Mouse (Mus musculus): ENCODE data around the gene Sap30bp. TPM values are rescaled to one million over a fixed set of nuclear protein-coding genes. Genes with fewer than 3 reads are reported as not detected.

The Sap30bp gene
- total RNA-seq, 2 experiments from 2014 or later, result 38.0 to 38.1 TPM

DNA sequence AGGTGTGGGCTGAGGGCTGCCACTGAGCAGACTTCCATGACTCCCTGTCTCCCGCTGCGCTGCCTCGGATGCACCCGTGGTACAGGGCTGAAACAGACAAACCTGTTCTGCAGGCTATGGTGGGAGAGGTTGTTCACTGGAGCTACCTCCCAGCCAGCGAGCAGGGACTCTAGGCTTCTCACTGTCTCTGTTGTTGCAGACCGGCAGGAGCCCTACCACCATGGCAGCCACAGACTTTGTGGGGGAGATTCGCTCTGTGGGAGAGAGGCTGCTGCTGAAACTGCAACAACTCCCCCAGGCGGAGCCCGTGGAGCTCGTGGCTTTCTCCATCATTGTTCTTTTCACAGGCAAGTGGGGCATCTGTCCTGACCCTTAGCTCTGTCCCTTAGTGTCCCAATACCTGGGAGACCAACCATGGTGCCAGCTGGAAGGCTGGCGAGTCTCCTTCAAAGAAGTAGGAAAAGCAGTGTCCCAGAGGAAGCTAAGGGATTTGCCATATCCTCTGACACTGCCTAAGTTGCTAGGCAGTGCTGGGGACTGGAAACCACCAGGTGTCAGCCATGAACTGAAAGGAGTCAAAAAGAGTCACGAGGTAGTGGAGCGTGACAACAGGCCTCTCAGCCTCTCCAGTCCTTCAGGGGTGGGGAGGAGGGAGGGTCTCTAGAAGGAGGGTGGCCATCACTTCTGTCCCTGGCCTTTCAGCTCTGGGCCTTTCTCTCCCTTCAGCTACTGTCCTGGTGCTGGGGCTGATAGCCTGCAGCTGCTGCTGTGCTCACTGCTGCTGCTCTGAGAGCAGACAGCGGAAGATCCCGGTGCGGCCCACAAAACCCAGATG, 27.9 kb upstream of the Sap30bp start:
- DNase-seq, result peak; percentile 61

DNA sequence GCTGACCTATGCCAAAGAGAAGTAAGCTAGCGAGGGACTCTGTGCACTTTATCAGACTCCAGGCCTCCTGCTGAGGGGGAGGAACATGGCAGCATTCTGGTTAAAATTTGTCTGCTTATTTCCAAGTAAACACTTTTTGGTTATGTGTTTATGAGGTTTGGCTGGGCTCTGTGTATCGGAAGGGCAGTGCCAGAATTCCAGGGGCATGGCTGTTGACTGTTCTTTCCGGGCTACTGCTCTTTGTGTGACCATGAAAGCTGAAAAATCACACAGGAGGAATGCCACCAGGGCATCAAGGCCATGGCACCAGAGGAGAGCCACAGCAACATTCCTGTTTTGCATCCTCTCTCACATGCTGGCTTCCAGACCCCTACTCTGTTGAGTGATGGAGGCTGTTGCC, 27.0 kb upstream of the Sap30bp start:
- peak; percentile 38 for DNase-seq

DNA sequence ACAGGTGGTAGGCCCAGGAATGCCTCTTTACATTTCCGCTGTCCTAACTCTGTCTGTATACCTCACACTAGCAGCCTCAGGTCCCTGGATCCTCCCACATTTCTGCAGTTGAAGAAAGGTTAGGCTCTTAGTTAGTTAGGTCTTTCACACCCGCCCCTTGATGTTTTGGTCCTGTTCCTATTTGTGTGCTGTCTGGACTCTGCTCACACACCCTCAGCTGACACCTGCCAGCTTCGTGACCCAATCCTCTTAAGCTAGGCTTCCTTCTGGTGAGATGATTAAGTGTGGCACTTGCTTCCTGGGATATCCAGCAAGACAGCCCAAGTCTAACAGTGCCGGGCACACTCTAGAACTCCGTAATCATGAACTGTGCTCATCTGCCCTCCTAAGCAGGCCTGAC, 26.6 kb upstream of the Sap30bp start:
- DNase-seq, result no peak

DNA sequence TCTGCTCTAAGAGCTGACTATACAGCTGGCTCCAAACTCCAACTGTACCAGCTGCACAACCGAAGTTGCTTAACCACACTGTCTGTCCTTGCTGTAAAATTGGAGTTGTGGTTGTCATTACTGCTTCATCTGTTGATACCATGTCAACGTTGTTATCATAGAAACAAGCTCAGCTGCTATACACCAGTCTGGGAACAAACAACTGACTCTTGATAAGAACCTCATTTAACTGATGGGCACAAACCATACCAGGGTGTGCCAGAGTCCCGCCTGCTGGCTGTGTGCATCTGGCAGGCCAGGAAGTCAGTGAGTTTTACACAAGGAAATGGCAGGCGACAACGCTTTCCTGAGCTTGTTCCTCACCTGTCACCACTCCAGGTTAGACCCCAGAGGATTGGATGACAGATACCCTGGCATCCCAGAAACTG, 21.9 kb upstream of the Sap30bp start:
- DNase-seq, result no peak

DNA sequence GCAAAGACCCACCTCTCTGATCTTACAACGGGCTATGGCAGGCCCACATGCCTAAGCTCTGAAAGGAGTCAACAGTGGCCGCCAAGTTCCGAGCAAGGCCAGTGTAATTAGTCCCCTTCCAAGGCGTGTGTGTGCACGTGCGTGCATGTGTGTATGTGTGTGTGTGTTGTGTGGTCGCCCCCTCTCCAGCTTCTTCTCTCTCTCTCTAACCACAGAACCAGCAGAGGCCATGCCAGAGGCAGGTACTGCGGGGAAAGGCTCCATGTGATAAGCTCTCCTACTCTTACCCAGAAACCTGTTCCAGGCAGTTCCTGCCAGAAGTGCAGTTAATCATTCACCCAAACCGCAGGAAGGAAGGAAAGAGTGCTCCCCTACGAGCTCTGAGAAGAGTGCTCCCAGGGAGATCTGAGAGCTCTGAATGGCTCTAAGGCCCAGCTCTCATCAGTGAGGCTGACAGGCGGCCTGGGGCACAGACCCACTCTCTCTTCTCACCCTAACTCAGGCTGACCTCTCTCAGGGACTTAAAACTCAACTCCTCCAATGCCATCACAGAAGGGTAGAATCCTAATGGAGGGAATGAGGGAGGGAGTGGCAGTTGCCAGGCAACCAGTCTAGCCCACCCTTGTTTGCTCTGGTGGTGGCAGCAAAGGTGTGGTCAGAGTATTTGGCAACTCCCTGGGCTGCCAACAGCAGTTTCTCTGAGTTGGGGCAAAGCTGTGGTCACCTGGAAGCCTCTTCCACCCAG, 21.3 kb upstream of the Sap30bp start, which contains the start of gene Smim6:
Gene Smim6, plus strand, starts transcription at position 386 of the 745 bp plus-strand sequence.
- no peak for DNase-seq

DNA sequence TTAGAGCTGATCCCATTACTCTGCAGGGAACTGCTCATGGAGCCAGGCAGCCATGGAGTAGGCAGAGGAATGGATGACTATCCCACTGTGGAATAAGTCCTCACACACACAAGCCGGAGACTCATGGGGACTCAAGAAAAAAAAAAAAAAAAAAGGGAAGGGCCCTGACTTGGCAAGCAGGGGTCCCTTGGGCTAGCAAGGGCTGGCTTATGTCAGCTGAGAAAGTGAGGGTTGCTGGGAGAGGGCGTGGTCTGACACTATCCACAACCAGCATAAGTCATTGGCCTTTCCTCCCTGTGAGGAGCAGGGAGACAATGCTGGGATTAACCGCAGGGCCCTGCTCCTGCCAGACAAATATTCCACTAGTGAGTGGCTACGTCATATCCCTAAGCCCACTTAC, 16.5 kb upstream of the Sap30bp start:
- DNase-seq, result no peak

DNA sequence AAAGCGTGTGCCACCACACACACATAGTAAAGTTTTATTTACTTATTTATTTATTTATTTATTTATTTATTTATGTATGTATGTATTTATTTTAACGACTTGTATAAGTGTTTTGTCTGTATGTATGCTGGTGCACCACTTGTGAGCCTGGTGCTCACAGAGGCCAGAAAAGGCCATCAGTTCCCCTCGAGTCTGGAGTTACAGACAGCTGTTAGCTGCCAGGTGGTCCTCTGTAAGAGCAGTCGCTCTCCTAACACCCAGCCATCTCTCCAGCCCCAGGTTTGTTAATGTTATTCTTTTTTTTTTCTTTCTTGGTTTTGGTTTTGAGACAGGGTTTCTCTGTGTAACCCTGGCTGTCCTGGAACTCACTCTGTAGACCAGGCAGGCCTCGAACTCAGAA, 14.4 kb upstream of the Sap30bp start:
- DNase-seq, result no peak

DNA sequence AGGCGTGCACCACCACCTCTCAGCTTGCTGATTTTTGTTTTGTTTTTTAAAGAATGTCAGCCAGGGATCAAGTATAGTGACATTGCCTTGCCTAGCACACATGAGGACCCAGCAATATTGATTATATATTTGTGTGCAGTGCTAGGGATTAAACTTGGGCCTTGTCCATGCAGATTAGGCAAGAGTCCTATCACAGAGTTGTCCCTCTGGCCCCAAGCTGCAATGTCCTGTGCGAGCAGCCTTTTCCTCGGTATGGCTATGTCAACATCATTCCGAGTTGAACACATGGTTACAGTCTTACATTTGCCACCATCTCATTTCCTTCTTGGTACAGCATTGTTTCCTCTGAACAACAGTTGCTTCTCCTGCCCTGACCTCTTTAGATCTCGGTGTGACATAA, 14.0 kb upstream of the Sap30bp start:
- DNase-seq, result no peak

DNA sequence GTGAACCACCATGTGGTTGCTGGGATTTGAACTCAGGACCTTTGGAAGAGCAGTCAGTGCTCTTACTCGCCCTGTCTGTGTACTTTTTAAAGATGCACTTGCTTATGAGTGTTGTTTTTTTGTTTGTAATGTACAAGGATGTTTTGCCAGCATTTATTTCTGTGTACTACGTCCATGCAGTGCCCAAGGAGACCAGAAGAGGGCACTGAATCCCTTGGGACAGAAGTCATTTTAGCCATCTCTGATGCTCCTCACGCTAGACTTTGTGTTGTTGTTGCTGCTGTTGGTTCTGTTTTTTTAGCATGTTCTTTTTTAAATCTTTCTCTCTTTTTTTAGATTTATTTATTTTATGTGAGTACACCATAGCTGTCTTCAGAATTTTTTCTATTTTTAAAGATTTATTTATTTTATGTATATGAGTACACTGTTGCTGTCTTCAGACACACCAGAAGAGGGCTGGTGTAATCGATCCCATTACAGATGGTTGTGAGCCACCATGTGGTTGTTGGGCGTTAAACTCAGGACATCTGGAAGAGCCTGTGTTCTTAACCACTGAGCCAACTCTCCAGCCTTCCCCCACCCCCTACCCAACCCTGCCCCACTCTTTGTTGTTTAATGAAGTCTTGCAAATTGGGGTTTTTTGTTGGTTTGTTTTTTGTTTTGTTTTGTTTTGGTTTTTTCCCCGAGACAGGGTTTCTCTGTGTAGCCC, 12.8 kb upstream of the Sap30bp start:
- peak; percentile 69 for DNase-seq

DNA sequence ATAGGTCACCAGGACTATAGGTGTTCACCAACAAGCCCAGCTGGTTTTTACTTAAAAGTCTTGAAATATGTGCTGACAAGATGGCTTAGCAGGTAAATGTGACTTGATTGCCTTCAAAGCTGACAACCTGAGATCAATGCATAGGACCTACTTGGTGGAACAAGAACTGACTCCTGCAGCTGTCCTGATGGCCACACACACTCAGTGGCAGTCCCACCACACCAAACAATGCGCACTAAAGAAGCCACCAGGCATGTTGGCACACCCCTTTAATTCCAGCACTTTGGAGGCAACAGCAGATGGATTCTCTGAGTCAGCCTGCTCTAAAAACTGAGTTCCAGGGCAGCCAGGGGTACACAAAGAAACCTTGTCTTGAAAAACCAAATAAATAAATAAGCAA, 11.1 kb upstream of the Sap30bp start:
- no peak for DNase-seq

DNA sequence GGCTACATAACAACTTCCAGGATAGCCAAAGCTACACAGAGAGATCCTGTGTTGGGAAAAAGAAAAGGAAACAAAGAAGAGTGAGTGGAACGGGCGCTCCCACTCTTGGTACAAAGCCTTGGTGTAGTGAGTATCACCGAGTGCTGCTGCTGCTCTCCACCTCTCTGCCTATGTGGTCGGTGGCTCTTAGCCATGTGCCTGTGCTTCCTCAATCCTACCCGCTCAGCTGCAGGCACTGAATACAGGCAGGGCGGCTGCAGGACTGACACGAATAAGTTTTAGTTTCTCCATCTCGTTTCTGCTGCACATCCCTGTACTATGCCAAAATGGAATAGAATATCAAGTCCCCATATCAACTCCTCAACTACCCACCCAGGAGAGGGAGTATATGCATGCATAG, 4.1 kb upstream of the Sap30bp start:
- no peak for DNase-seq

DNA sequence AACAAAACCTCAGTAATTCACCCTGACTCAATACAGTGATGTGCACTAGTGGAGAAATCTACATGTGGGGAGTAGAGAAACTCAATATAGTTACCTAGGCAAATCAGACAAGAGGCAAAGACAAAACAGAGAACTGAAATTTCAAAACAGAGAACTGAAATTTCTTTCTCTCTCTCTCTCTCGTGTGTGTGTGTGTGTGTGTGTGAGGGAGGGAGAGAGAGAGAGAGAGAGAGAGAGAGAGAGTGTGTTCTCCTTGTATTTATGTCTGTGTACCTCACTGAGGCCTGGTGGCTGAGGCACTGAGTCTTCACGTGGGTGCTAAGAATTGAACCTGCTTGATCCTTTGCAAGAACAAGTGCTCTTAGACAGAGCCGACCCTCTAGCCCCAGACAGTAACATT, 3.3 kb upstream of the Sap30bp start:
- DNase-seq, result no peak

DNA sequence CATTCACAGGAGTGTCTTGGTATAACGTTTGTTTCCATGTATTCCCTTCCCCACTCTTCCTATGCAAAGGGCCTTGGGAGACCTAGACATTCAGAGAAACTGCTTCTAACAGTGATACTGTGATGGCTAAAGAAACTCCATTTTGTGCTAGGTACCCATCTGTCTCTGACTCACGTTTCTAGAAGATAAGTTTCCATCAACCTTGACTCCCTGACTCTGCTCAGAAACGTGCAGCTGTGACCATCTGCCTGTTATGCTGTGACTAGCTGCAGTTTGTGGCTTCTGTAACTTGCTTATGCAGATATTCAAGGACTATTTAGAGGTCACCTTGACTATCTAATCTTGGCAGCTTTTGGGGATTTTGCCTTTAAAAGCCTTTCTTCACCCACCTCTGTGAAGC, 1.8 kb upstream of the Sap30bp start:
- no peak for DNase-seq

DNA sequence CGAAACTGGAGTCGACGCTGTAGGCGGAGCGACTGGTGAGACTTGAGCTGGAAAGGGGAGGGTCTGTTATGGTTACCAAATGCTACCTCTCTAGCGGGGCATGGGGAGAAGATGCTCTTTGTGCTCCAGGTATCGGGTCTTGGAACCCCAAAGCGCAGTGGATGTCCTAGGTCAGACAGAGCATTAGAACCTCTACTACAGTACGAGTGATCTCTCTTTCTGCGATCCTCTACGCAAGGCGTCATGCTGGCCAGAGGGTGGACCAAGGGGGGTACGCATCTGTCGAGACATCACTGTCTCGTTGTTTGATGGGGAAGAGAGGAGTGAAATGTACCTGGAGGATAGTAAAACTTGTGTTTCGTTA, 647 bp downstream of the Sap30bp start:
- no peak for DNase-seq

DNA sequence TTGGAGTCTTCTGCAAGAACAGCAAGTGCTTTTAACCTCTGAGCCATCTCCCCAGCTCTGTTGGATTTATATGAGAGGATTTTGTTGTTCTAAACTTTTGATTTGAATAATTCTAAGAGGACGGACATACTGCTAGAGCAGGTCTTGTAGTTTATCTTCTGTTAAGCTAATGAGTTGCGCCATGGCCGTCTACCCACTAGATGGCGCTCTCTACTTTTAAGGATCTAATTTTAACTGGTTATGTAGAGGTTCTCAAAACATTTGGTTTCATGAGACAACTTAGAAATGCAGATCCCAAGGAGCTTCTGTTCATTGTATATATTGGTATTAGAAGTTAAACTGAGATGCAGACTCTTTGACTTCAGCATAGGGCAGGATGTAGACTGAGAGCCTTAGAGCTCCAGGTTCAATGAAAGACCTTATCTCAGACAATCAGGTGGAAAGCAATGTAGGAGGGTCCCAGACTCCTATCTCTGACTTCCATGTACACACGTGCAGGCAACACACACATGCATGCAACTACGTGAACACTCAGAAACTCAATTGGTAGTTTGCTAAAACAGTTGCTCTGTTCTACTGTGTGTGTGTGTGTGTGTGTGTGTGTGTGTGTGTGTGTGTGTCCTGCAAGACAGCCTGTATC, 6.7 kb downstream of the Sap30bp start:
- DNase-seq, result peak; percentile 74

DNA sequence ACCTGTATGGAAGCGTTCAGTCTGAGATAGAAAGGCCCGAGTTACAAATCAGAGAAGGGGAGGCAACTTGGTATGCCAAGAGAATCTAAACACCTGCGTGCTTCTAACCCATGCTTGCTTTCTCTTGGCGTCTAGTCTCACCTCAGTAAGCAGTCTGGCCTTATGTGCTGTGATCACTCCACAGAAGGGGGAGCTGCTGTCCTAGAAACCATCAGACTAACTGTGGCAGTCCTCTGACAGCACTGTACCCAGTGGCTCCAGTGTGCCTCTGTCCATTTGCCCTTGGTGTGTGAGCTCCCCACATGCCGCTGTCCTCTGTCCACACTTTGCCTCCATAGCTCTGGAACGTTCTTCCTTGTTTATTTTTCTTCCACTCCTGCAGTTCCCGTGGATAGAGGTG, 8.9 kb downstream of the Sap30bp start:
- no peak for DNase-seq

DNA sequence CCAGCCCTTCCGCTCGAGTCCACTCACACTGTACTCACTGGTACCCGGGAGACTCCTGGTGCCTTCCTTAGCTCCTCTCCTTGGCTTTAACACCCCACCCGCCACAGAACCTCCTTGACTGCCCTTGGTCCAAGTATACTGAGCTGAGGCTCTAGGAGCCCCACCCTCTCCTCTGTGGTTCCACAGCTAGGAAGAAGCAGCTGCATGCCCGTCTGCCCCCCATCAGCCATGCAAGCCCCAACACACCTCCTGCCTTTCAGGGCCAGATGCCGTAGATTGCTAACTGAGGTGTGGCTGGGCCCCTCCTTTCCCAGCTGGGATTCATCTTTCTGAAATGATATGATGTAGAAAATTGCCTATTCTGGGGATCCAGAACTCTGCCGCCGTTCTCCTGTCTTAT, 12.2 kb downstream of the Sap30bp start:
- no peak for DNase-seq

DNA sequence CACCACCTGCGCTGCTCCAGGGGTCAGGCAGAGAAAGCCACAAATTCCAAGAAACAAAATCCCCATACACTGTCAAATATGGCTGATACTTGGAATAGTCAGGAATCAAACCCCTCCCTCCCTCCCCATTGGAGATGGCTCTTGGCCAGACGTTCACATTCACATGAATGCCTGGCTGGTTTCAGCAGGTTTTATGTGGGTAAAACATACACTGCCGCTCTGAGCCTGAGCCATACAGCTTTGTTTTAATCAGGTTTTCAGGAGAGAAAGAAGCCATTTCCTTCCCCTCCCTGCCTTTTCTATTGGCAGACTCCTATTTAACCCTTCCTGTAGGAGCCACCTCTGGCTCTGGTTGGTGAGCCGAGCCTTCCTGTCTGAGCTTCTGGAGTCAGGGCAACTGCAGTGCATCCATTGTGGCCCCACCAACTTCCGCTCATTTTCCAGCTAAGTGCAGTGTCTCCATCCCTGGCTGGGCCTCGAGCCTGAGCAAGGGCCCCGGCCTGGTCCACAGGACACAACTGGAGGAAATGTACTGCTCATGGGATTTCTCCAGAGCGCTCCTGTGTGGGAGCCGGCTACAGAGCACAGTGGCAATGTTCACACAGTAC, 13.2 kb downstream of the Sap30bp start:
- DNase-seq, result no peak

DNA sequence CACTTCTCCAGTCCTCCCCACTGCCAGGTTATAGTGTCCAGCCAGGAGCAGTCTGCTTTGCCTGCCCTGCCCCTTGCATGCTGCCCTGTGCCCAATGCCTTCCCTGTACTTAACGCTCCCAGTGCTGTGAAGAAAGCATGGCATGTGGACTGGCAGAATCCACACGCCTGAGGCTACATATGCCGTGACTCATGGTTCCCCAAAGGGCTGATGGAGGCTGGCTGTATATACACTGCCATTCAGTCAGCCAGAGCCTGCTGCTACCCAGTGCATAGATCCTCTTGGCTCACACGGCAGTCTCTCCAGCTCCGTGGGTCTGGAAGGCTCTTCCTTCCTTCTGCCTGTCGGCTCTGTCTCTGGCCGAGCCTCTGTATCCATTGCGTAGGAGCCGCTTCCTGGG, 15.2 kb downstream of the Sap30bp start:
- DNase-seq, result no peak

DNA sequence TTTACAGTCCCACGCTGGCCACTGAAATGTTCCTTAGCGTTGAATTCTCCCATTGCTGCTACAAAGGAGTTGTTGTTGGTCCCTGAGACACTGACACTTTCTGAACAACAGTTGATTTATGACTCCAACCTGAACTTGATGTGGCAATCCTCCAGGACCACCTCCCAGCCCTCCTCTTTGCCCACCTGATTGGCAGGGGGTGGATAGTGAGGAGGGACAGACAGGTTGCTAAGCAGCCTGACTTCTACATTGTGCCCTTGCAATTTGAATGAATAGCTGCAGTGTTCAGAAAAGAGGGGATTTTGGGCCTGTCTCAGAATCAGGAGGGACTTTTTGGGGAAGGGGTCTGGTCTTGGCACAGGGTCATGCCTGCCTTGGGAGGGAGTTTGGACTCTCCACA, 17.6 kb downstream of the Sap30bp start:
- DNase-seq, result no peak

DNA sequence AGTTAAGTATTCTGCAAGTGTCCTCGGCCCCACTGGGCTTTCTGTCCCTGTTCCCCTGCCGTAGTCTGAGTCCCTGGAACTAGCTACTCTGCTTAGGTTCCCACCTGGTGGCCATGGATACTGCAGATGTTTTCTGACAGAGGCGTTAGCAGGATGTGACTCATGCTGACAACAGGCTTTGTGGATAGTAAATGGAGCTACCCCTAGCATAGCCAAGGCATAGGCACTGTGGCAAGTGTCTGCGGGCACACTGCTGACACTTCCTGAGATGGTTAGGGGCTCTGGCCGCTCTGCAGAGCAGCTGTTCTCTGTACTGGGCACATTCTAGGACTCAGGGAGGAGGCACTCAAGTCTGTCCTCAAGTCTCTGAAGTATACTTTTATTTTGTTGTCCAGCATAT, 21.6 kb downstream of the Sap30bp start:
- no peak for DNase-seq

DNA sequence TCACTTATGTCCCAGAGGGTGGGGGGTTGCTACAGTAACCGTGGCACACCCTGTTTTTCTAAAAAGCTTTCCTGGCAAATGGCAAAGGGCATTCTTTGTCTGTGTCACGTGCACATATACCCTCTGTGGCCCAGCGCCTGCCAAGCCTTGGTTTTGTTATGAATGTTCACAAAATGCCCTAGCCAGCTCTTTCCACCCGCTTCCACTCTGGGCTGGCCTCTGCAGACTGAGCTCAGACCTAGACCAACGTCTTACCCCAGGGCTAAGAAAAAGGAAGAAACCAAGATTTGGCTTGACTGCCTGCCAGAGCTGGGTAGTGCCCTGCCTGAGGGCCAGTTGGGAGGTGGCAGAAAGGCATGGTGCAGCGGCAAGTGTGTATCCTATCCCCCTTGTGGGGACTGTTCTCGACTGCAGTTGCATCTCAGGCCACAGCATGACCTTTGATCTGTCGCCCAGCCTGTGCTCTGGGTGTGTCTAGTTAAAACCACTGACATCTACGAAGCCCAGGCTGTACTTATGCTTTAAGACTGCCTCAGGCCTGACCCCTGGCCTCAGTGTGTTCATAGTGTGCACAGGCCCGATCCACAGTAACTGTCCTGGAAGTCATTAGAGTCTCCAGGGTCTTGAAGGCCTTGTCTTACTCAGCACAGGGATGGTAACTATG, 22.2 kb downstream of the Sap30bp start:
- DNase-seq, result peak; percentile 55
